Mouse (Mus musculus) CH12.LX (cell line): ENCODE results near the gene Urm1. TPM values are rescaled to one million over a fixed set of nuclear protein-coding genes. Genes with fewer than 3 reads are reported as not detected.
"Not testable (repeated sequence)": the region's sequence is repeated elsewhere in the genome, so short reads cannot be mapped to it uniquely, and the experiment has no call there.

Experiments used
- DNase-seq: peaks from one replicate; pipeline ENCODE4 v3.0.0-alpha.2; 2013; ENCODE audit errors: extremely low read depth
- H3K27ac ChIP-seq: 2 replicates; pipeline ENCODE4 v1.5.1; 2012; ENCODE audit warnings: low read depth, mild to moderate bottlenecking, control low read depth, moderate library complexity; ENCODE audit not compliant: insufficient read depth
- H3K27me3 ChIP-seq: replicated peaks from 2 replicates; pipeline ENCODE3; 2012; ENCODE audit warnings: inconsistent platforms
- H3K36me3 ChIP-seq, 2 experiments: replicated peaks in 1 of 2; 2 replicates each; pipeline versions ENCODE3 to v1.6.1; 2012; ENCODE audit warnings: inconsistent platforms in 1 of 2, low read length in 1 of 2, mild to moderate bottlenecking in 1 of 2, mixed read lengths in 1 of 2, moderate library complexity in 1 of 2; ENCODE audit not compliant: control insufficient read depth in 1 of 2, insufficient read depth in 1 of 2
- H3K4me1 ChIP-seq, 2 experiments: 2 replicates each; pipeline ENCODE4 v1.6.1; 2012; ENCODE audit warnings: inconsistent platforms in 1 of 2, moderate library complexity in 1 of 2; ENCODE audit not compliant: insufficient read depth in 2 of 2, control insufficient read depth in 1 of 2
- H3K4me2 ChIP-seq: 2 replicates; pipeline ENCODE4 v1.6.1; 2012; ENCODE audit warnings: low read depth, mild to moderate bottlenecking, control low read depth; ENCODE audit not compliant: poor library complexity, insufficient read depth, severe bottlenecking
- H3K4me3 ChIP-seq, 3 experiments: fragments of 150-350 bp in 1 of 3; sonication (generic) in 1 of 3; replicated peaks in 1 of 3; 2 replicates each; pipeline versions ENCODE3 to v1.5.1; 2011 to 2012; ENCODE audit warnings: low read depth in 2 of 3, low read length in 2 of 3, mild to moderate bottlenecking in 2 of 3, moderate library complexity in 2 of 3, control low read depth in 1 of 3, improper control_type of control experiment in 1 of 3, inconsistent platforms in 1 of 3, mixed read lengths in 1 of 3; ENCODE audit not compliant: poor library complexity in 1 of 3
- H3K79me2 ChIP-seq: replicated peaks from 2 replicates; pipeline ENCODE4 v1.6.1; 2012; ENCODE audit warnings: mild to moderate bottlenecking, moderate library complexity; ENCODE audit not compliant: control insufficient read depth, poor library complexity, insufficient read depth, severe bottlenecking; ENCODE audit errors: extremely low read depth
- H3K9ac ChIP-seq: 2 replicates; pipeline ENCODE4 v1.6.1; 2012; ENCODE audit warnings: low read depth, mild to moderate bottlenecking, control low read depth, moderate library complexity; ENCODE audit not compliant: insufficient read depth
- H3K9me3 ChIP-seq: replicated peaks from 2 replicates; pipeline ENCODE3; 2012; ENCODE audit warnings: low read length, inconsistent platforms, mixed read lengths
- BHLHE40 ChIP-seq: IDR thresholded peaks from 2 replicates; pipeline ENCODE4 v1.6.1; 2011; ENCODE audit warnings: mild to moderate bottlenecking, low read depth, low read length, improper control_type of control experiment
- CHD2 ChIP-seq: IDR thresholded peaks from 2 replicates; pipeline ENCODE4 v1.6.1; 2011; ENCODE audit warnings: low read length, improper control_type of control experiment
- CTCF ChIP-seq, 2 experiments: IDR thresholded peaks in 1 of 2; conservative IDR thresholded peaks in 1 of 2; 2 replicates each; pipeline ENCODE4 v1.5.1; 2011 to 2012; ENCODE audit warnings: low read depth in 2 of 2, low read length in 2 of 2, improper control_type of control experiment in 1 of 2, inconsistent platforms in 1 of 2, mild to moderate bottlenecking in 1 of 2, moderate library complexity in 1 of 2
- E2F4 ChIP-seq: IDR thresholded peaks from 2 replicates; pipeline ENCODE4 v1.6.1; 2011; ENCODE audit warnings: low read depth, low read length, improper control_type of control experiment; ENCODE audit not compliant: insufficient replicate concordance
- ELF1 ChIP-seq: IDR thresholded peaks from 2 replicates; pipeline ENCODE4 v1.6.1; 2014; ENCODE audit warnings: low read depth, mild to moderate bottlenecking, inconsistent platforms, low read length, improper control_type of control experiment
- EP300 ChIP-seq: IDR thresholded peaks from 2 replicates; pipeline ENCODE4 v1.6.1; 2011; ENCODE audit warnings: low read length, improper control_type of control experiment
- ETS1 ChIP-seq: conservative IDR thresholded peaks from 2 replicates; pipeline ENCODE4 v1.6.1; 2012; ENCODE audit warnings: low read depth, mild to moderate bottlenecking, inconsistent platforms, low read length, improper control_type of control experiment, moderate library complexity
- GABPA ChIP-seq: IDR thresholded peaks from 2 replicates; pipeline ENCODE4 v1.6.1; 2012; ENCODE audit warnings: low read depth, low read length, improper control_type of control experiment, inconsistent platforms; ENCODE audit not compliant: insufficient replicate concordance
- IRF4 ChIP-seq: IDR thresholded peaks from 2 replicates; pipeline ENCODE4 v1.6.1; 2014; ENCODE audit warnings: low read depth, mild to moderate bottlenecking, inconsistent platforms, low read length, improper control_type of control experiment
- JUN ChIP-seq: IDR thresholded peaks from 2 replicates; pipeline ENCODE4 v1.6.1; 2011; ENCODE audit warnings: low read depth, mild to moderate bottlenecking, low read length, improper control_type of control experiment, moderate library complexity; ENCODE audit not compliant: insufficient read depth
- JUND ChIP-seq: conservative IDR thresholded peaks from 2 replicates; pipeline ENCODE4 v1.6.1; 2011; ENCODE audit warnings: low read depth, low read length, improper control_type of control experiment
- MAFK ChIP-seq: IDR thresholded peaks from 2 replicates; pipeline ENCODE4 v1.6.1; 2011; ENCODE audit warnings: low read length, improper control_type of control experiment; ENCODE audit not compliant: insufficient replicate concordance
- MAX ChIP-seq: IDR thresholded peaks from 2 replicates; pipeline ENCODE4 v1.6.1; 2011; ENCODE audit warnings: low read length, improper control_type of control experiment
- MAZ ChIP-seq: IDR thresholded peaks from 2 replicates; pipeline ENCODE4 v1.6.1; 2012; ENCODE audit warnings: low read depth, mild to moderate bottlenecking, inconsistent platforms, low read length, improper control_type of control experiment, moderate library complexity
- MEF2A ChIP-seq: IDR thresholded peaks from 2 replicates; pipeline ENCODE4 v1.6.1; 2014; ENCODE audit warnings: low read depth, mild to moderate bottlenecking, inconsistent platforms, low read length, improper control_type of control experiment, borderline replicate concordance
- MXI1 ChIP-seq: IDR thresholded peaks from 2 replicates; pipeline ENCODE4 v1.6.1; 2011; ENCODE audit warnings: mild to moderate bottlenecking, low read depth, low read length, improper control_type of control experiment
- MYC ChIP-seq: IDR thresholded peaks from 2 replicates; pipeline ENCODE4 v1.6.1; 2011; ENCODE audit warnings: low read depth, mild to moderate bottlenecking, improper control_type of control experiment, low read length
- NELFE ChIP-seq: IDR thresholded peaks from 2 replicates; pipeline ENCODE4 v1.6.1; 2011; ENCODE audit warnings: low read depth, low read length, improper control_type of control experiment
- NRF1 ChIP-seq: IDR thresholded peaks from 2 replicates; pipeline ENCODE4 v1.6.1; 2014; ENCODE audit warnings: low read depth, mild to moderate bottlenecking, inconsistent platforms, low read length, improper control_type of control experiment, moderate library complexity
- PAX5 ChIP-seq: IDR thresholded peaks from 2 replicates; pipeline ENCODE4 v1.6.1; 2012; ENCODE audit warnings: low read length, inconsistent platforms, mixed read lengths
- POLR2A ChIP-seq: IDR thresholded peaks from 2 replicates; pipeline ENCODE4 v1.6.1; 2011; ENCODE audit warnings: low read depth, mild to moderate bottlenecking, improper control_type of control experiment, low read length
- POLR2AphosphoS2 ChIP-seq: IDR thresholded peaks from 2 replicates; pipeline ENCODE4 v1.6.1; 2011; ENCODE audit warnings: low read depth, low read length, improper control_type of control experiment
- SIN3A ChIP-seq: IDR thresholded peaks from 2 replicates; pipeline ENCODE4 v1.6.1; 2012; ENCODE audit warnings: low read length, improper control_type of control experiment, inconsistent platforms
- TBP ChIP-seq: conservative IDR thresholded peaks from 2 replicates; pipeline ENCODE4 v1.6.1; 2011; ENCODE audit warnings: low read depth, low read length, improper control_type of control experiment
- TCF12 ChIP-seq: IDR thresholded peaks from 2 replicates; pipeline ENCODE4 v1.6.1; 2014; ENCODE audit warnings: low read depth, mild to moderate bottlenecking, inconsistent platforms, low read length, improper control_type of control experiment
- UBTF ChIP-seq: IDR thresholded peaks from 2 replicates; pipeline ENCODE4 v1.6.1; 2012; ENCODE audit warnings: low read depth, mild to moderate bottlenecking, inconsistent platforms, low read length, improper control_type of control experiment, moderate library complexity
- USF1 ChIP-seq: IDR thresholded peaks from 2 replicates; pipeline ENCODE4 v1.6.1; 2014; ENCODE audit warnings: low read depth, mild to moderate bottlenecking, inconsistent platforms, low read length, improper control_type of control experiment
- ZMIZ1 ChIP-seq: IDR thresholded peaks from 2 replicates; pipeline ENCODE4 v1.6.1; 2012; ENCODE audit warnings: low read depth, mild to moderate bottlenecking, inconsistent platforms, low read length, improper control_type of control experiment
- ZNF384 ChIP-seq: IDR thresholded peaks from 2 replicates; pipeline ENCODE4 v1.6.1; 2012; ENCODE audit warnings: low read depth, low read length, improper control_type of control experiment, inconsistent platforms
- dilution Hi-C: fragments of 300-500 bp; cut with MboI; formaldehyde crosslinking; loops from 2 replicates; pipeline ENCODE4 v1.14.3; 2020; ENCODE audit warnings: low sequenced_read_pairs; ENCODE audit not compliant: extremely low pct_unique_long_range_greater_than_20kb, extremely low pct_ligation_motif_present
- in situ Hi-C: fragments of 300-500 bp; cut with MboI; formaldehyde crosslinking; loops from 3 replicates; pipeline ENCODE4 v1.14.3; 2019; ENCODE audit warnings: low sequenced_read_pairs, low pct_ligation_motif_present, low pct_unique_long_range_greater_than_20kb, mixed read lengths
- polyA plus RNA-seq: library from polyadenylated mRNA; unstranded; fragments of >175 nt; gene quantifications from 2 replicates; pipeline ENCODE4 v1.2.1, GENCODE M21; 2012; ENCODE audit warnings: low read depth; ENCODE audit not compliant: insufficient read length
- total RNA-seq, 2 experiments: library from RNA; depleted of rRNA; stranded (reverse); fragments of 300-350 nt in 1 of 2; fragments of >200 nt in 1 of 2; gene quantifications; 2 replicates each; pipeline ENCODE4 v1.2.3; 2012 to 2014

Gene Urm1
- total and polyA plus RNA-seq, 3 experiments, result 25.6 to 31.9 (median 29.2) TPM

DNA sequence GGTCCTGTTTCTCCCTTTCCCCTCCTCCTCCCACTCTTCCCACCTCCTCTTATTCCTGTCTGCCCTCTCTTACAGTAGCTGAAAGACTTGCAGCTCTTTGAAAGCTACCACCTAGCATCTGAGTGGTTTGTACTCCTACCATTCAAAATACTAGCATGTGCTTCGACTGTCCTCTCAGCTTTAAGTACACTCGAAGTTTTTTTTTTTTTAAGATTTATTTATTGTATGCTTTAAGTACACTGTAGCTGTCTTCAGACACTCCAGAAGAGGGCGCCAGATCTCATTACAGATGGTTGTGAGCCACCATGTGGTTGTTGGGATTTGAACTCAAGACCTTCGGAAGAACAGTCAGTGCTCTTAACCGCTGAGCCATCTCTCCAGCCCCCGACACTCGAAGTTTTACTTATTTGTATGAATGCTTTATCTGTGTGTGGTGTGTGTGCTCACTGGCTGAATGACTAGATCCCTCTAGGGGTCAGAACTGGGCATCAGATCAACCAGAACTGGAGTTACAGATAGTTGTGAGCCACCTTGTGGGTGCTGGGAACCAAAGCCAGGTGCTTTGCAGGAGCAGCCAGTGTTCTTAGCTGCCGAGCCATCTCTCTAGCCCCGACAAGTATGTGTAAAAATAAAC, 66.9 kb downstream of the Urm1 start:
- in situ Hi-C loops, H3K4me3 ChIP-seq, H3K36me3 ChIP-seq, H3K9me3 ChIP-seq, H3K9ac ChIP-seq, DNase-seq, dilution Hi-C loops, H3K79me2 ChIP-seq, H3K27ac ChIP-seq, H3K4me2 ChIP-seq: not testable (repeated sequence)
- Histone ChIP-seq H3K27me3 (peaks cover 16% of the 10 kb centered on the region), H3K4me1 (peaks cover 4 to 22% of the 10 kb centered on the region in 2 experiments; a peak in 3 of 4 replicates)
- TF ChIP-seq CTCF (conservative IDR thresholded peaks at IDR 0.05 in 1 of 2, IDR thresholded peaks at IDR 0.05 in 1 of 2; ENCODE audit: low read depth in 2 of 2, low read length in 2 of 2), result 0 out of 4 replicates have a peak, but pooled peaks of 1 of the 2 experiments have one; percentile 10

DNA sequence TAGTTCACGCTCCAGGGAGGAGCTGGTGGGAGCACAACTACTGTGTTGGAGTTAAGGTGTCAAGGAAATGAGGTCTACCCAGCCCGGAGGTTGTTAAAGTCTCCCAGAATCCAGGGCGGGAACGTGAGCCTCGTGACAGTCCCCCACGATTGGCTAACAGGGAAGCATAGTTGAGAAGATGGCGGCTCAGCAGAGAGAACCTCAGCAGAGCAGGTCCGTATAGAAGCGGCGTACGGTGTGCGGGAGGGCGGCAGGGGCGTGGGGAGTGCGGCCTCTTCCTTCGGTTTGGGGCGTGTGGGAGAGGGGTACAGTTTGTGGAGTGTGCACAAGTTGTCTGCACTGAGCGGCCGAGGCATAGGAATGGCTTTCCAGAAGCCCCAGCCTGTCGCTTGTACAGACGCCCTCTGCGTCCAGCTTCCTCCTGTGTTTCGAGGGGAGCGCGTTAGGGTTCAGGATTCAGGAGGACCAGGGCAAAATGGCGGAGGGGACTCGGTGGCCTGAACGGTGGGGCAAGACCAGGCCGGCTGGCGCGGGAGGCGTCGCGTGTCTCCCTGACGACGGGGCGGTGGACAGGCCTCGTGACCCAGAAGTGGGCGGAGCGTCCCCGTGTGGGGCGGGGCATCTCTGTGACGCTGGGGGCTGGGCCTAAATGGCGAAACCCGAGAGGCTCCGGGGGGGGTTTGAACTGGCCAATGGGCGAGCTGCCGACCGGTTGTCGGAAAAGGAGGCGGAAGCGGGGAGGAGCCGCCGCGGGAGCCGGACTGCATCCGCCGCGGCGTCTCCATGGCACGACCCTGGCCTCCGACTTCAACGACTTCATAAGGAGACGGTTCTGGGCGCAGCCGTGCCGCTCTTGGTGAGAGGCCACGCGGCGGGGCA, 69.4 kb downstream of the Urm1 start, which contains the start of gene Odf2:
TSS of gene Odf2 (plus strand) at position 156 of the 879 bp plus-strand sequence.
- H3K27ac ChIP-seq, result peak within 1 kb of the TSS; percentile 27; the same call in 1 of the 2 replicates
- in situ Hi-C loops, result no loop called here
- H3K4me2 ChIP-seq, result peak within 1 kb of the TSS; percentile 83; the same call in 1 of the 2 replicates
- peaks cover 24 to 30% of the 10 kb centered on the region in 2 experiments for H3K36me3 ChIP-seq
- H3K79me2 ChIP-seq, result peaks cover 8% of the 10 kb centered on the region; the same call in 1 of the 2 replicates
- peak within 1 kb of the TSS; percentile 85 for H3K9ac ChIP-seq
- dilution Hi-C loops, result no loop called here
- H3K4me3 ChIP-seq, result peak within 1 kb of the TSS; percentile 77 to 98 (median 83)
- H3K27me3 ChIP-seq, result peaks cover 16% of the 10 kb centered on the region
- DNase-seq, result peak; percentile 95
- H3K9me3 ChIP-seq, result peaks cover 9% of the 10 kb centered on the region
- H3K4me1 ChIP-seq, result peaks cover 4 to 22% of the 10 kb centered on the region in 2 experiments; a peak in 3 of 4 replicates
- TF ChIP-seq NRF1 (peak; percentile 37), MAFK (no peak), UBTF (no peak), SIN3A (0 out of 2 replicates have a peak, but pooled peaks have one; percentile 80), USF1 (peak; percentile 88), POLR2A (peak; percentile 75), JUN (no peak), MXI1 (peak; percentile 94; the same call in 1 of the 2 replicates), MYC (no peak), PAX5 (no peak), GABPA (no peak), NELFE (peak; percentile 77), ZNF384 (no peak), IRF4 (0 out of 2 replicates have a peak, but pooled peaks have one; percentile 7), ZMIZ1 (no peak; the same call in none of the 2 replicates), ELF1 (peak; percentile 91), TBP (0 out of 2 replicates have a peak, but pooled peaks have one; percentile 38), CHD2 (peak; percentile 54), MEF2A (0 out of 2 replicates have a peak, but pooled peaks have one; percentile 34), CTCF (conservative IDR thresholded peaks at IDR 0.05 in 1 of 2, IDR thresholded peaks at IDR 0.05 in 1 of 2; ENCODE audit: low read depth in 2 of 2, low read length in 2 of 2) (no peak), EP300 (no peak), MAZ (peak; percentile 69; the same call in 1 of the 2 replicates), E2F4 (no peak), POLR2AphosphoS2 (no peak), ETS1 (no peak), JUND (no peak), BHLHE40 (peak; percentile 35; the same call in 1 of the 2 replicates), MAX (peak; percentile 79; the same call in 1 of the 2 replicates), TCF12 (peak; percentile 55)
